Mouse (Mus musculus): Measurements from ENCODE around the gene Brms1l. TPM values are rescaled to one million over a fixed set of nuclear protein-coding genes. Genes with fewer than 3 reads are reported as not detected.
A peak's percentile ranks its signal among the peaks of the same experiment; 100 is the strongest.

The Brms1l gene
- polyA plus RNA-seq, 1 experiment from 2014 or later: 45.1 TPM

GRCm38 (mm10) chr12:55904801-55905200 lies 68.7 kb downstream of the Brms1l start:
- no peak for ATAC-seq (ENCODE audit: low read depth)
- no peaks in the 10 kb centered on the region for H3K36me3 ChIP-seq (ENCODE audit: control insufficient read depth, insufficient read depth, low read length)
- H3K4me3 ChIP-seq (ENCODE audit: low read depth, low read length): no peak overlapping the region
- H3K4me1 ChIP-seq (ENCODE audit: control insufficient read depth, insufficient read depth, low read length): no peaks in the 10 kb centered on the region
- H3K9ac ChIP-seq (replicated peaks; ENCODE audit: low read depth, low read length): no peak overlapping the region
- no peak overlapping the region for H3K27ac ChIP-seq (ENCODE audit: low read depth, low read length)
- H3K4me2 ChIP-seq (ENCODE audit: low read depth, low read length): no peak overlapping the region
- H3K9me3 ChIP-seq (ENCODE audit: control insufficient read depth, low read length): no peaks in the 10 kb centered on the region
- H3K27me3 ChIP-seq (ENCODE audit: control insufficient read depth, insufficient read depth, low read length): no peaks in the 10 kb centered on the region
- WGBS: 94% methylated on average over 1 of the region's 1 CpGs

- H3K27me3 ChIP-seq (ENCODE audit: control insufficient read depth, insufficient read depth, low read length): no peaks in the 10 kb centered on the region
- H3K36me3 ChIP-seq (ENCODE audit: control insufficient read depth, insufficient read depth, low read length): no peaks in the 10 kb centered on the region
- no peak overlapping the region for H3K9ac ChIP-seq (replicated peaks; ENCODE audit: low read depth, low read length)
- H3K4me1 ChIP-seq (ENCODE audit: control insufficient read depth, insufficient read depth, low read length): no peaks in the 10 kb centered on the region
- no peak overlapping the region for H3K27ac ChIP-seq (ENCODE audit: low read depth, low read length)
- H3K4me2 ChIP-seq (ENCODE audit: low read depth, low read length): no peak overlapping the region
- no peaks in the 10 kb centered on the region for H3K9me3 ChIP-seq (ENCODE audit: control insufficient read depth, low read length)
- ATAC-seq (ENCODE audit: low read depth): no peak
- no peak overlapping the region for H3K4me3 ChIP-seq (ENCODE audit: low read depth, low read length)
- 32% methylated on average over 3 of the region's 3 CpGs for WGBS
Measured at GRCm38 (mm10) chr12:55912138-55912537, 76.0 kb downstream of the Brms1l start.

GRCm38 (mm10) chr12:55913201-55913600 lies 77.1 kb downstream of the Brms1l start:
- Histone ChIP-seq H3K36me3 (ENCODE audit: control insufficient read depth, insufficient read depth, low read length) (no peaks in the 10 kb centered on the region), H3K9me3 (ENCODE audit: control insufficient read depth, low read length) (no peaks in the 10 kb centered on the region), H3K27me3 (ENCODE audit: control insufficient read depth, insufficient read depth, low read length) (no peaks in the 10 kb centered on the region), H3K4me3 (ENCODE audit: low read depth, low read length) (no peak overlapping the region), H3K4me1 (ENCODE audit: control insufficient read depth, insufficient read depth, low read length) (no peaks in the 10 kb centered on the region), H3K9ac (replicated peaks; ENCODE audit: low read depth, low read length) (no peak overlapping the region), H3K4me2 (ENCODE audit: low read depth, low read length) (no peak overlapping the region), H3K27ac (ENCODE audit: low read depth, low read length) (no peak overlapping the region)
- WGBS: 75% methylated on average over 9 of the region's 9 CpGs
- no peak for ATAC-seq (ENCODE audit: low read depth)

- no peaks in the 10 kb centered on the region for H3K4me1 ChIP-seq (ENCODE audit: control insufficient read depth, insufficient read depth, low read length)
- no peak for ATAC-seq (ENCODE audit: low read depth)
- WGBS: 68% methylated on average over 8 of the region's 8 CpGs
- no peaks in the 10 kb centered on the region for H3K27me3 ChIP-seq (ENCODE audit: control insufficient read depth, insufficient read depth, low read length)
- H3K9ac ChIP-seq (replicated peaks; ENCODE audit: low read depth, low read length): no peak overlapping the region
- no peak overlapping the region for H3K27ac ChIP-seq (ENCODE audit: low read depth, low read length)
- no peak overlapping the region for H3K4me2 ChIP-seq (ENCODE audit: low read depth, low read length)
- no peaks in the 10 kb centered on the region for H3K36me3 ChIP-seq (ENCODE audit: control insufficient read depth, insufficient read depth, low read length)
- no peaks in the 10 kb centered on the region for H3K9me3 ChIP-seq (ENCODE audit: control insufficient read depth, low read length)
- H3K4me3 ChIP-seq (ENCODE audit: low read depth, low read length): no peak overlapping the region
Measured at GRCm38 (mm10) chr12:55916250-55916649, 80.1 kb downstream of the Brms1l start.

GRCm38 (mm10) chr12:55917020-55917419 lies 80.9 kb downstream of the Brms1l start:
- no peak for ATAC-seq (ENCODE audit: low read depth)
- WGBS: 98% methylated on average over 19 of the region's 19 CpGs

More at GRCm38 (mm10) chr12:55917020-55917419, 80.9 kb downstream of the Brms1l start:
- Histone ChIP-seq H3K27ac (ENCODE audit: low read depth, low read length) (no peak overlapping the region), H3K9ac (replicated peaks; ENCODE audit: low read depth, low read length) (no peak overlapping the region), H3K4me1 (ENCODE audit: control insufficient read depth, insufficient read depth, low read length) (no peaks in the 10 kb centered on the region), H3K4me3 (ENCODE audit: low read depth, low read length) (no peak overlapping the region), H3K4me2 (ENCODE audit: low read depth, low read length) (no peak overlapping the region), H3K27me3 (ENCODE audit: control insufficient read depth, insufficient read depth, low read length) (no peaks in the 10 kb centered on the region), H3K9me3 (ENCODE audit: control insufficient read depth, low read length) (no peaks in the 10 kb centered on the region), H3K36me3 (ENCODE audit: control insufficient read depth, insufficient read depth, low read length) (no peaks in the 10 kb centered on the region)

Small RNA genes within 50 kb of the gene (microRNA-seq; reads per million reads assigned to microRNA genes)
- gene Gm23394: 3.1 reads per million, percentile 3 among the genes with 10 or more reads in this experiment

Other genes with a start within 250 kb of the Brms1l start
- 0.24 and 1.2 TPM in 2 replicates for gene Insm2, start 236.9 kb upstream of the Brms1l start, polyA plus RNA-seq (2014; fragmentation: Nextera tagmentation; extraction: Ambion mirVana)
- 38.6 and 45.2 TPM in 2 replicates for gene Ralgapa1, start 15.2 kb upstream of the Brms1l start, polyA plus RNA-seq (2014; fragmentation: Nextera tagmentation; extraction: Ambion mirVana)